Mouse (Mus musculus) 416B (cell line): ENCODE measurements around the gene Caskin2.
A peak's percentile ranks its signal among the peaks of the same experiment; 100 is the strongest.

Experiments used
- DNase-seq: peaks from one replicate; pipeline ENCODE4 v3.0.0; 2011; ENCODE audit warnings: low read depth

Gene Caskin2

GRCm38 (mm10) chr11:115831518-115831917, 18.1 kb upstream of the Caskin2 start:
- DNase-seq, result no peak

- no peak for DNase-seq
These were observed 17.3 kb upstream of the Caskin2 start for GRCm38 (mm10) chr11:115830550-115831325.

GRCm38 (mm10) chr11:115829036-115829435, 15.6 kb upstream of the Caskin2 start:
- no peak for DNase-seq

- no peak for DNase-seq
These were observed 14.2 kb upstream of the Caskin2 start for GRCm38 (mm10) chr11:115827624-115828023.

- no peak for DNase-seq
These were observed 13.0 kb upstream of the Caskin2 start for GRCm38 (mm10) chr11:115826487-115826886.

GRCm38 (mm10) chr11:115824813-115825212, 11.4 kb upstream of the Caskin2 start:
- DNase-seq, result no peak

GRCm38 (mm10) chr11:115823774-115824740, 10.6 kb upstream of the Caskin2 start, which contains the start of gene Llgl2:
Llgl2 (plus strand) TSS chr11:115824049.
- no peak for DNase-seq

- no peak for DNase-seq
These were observed 7.6 kb upstream of the Caskin2 start for GRCm38 (mm10) chr11:115821001-115821400.

- DNase-seq, result no peak
These were observed 6.6 kb upstream of the Caskin2 start for GRCm38 (mm10) chr11:115819915-115820623.

- DNase-seq, result peak; percentile 39
These were observed 3.9 kb upstream of the Caskin2 start for GRCm38 (mm10) chr11:115817331-115817730.

- peak; percentile 76 for DNase-seq
These were observed 1.4 kb upstream of the Caskin2 start, which contains the start of gene Tsen54 for GRCm38 (mm10) chr11:115814605-115815450. Tsen54 (plus strand) TSS chr11:115814724.

- no peak for DNase-seq
These were observed 662 bp downstream of the Caskin2 start for GRCm38 (mm10) chr11:115812533-115813420.

GRCm38 (mm10) chr11:115812095-115812494, 1.3 kb downstream of the Caskin2 start:
- DNase-seq, result no peak

GRCm38 (mm10) chr11:115811381-115812093, 1.9 kb downstream of the Caskin2 start:
- no peak for DNase-seq

GRCm38 (mm10) chr11:115810377-115810776, 3.1 kb downstream of the Caskin2 start:
- DNase-seq, result no peak

GRCm38 (mm10) chr11:115809311-115809781, 4.1 kb downstream of the Caskin2 start:
- no peak for DNase-seq

- DNase-seq, result peak; percentile 24
These were observed 4.6 kb downstream of the Caskin2 start for GRCm38 (mm10) chr11:115808696-115809310.

- DNase-seq, result no peak
These were observed 5.5 kb downstream of the Caskin2 start for GRCm38 (mm10) chr11:115807971-115808370.

- no peak for DNase-seq
These were observed 6.1 kb downstream of the Caskin2 start for GRCm38 (mm10) chr11:115807306-115807705.
